In genomic region chr6:90715245-90715905, GRCm38 (mm10) we compare ENCODE assay signal across 8 mouse cellular contexts.
DNase-seq lines count a peak whose midpoint lies in the region; ATAC-seq and TF ChIP-seq lines count a peak whose summit lies in the region.

No protein-coding gene starts in this region.

- no peaks in the 10 kb centered on the region for H3K27me3 ChIP-seq in embryonic facial prominence, embryonic 14.5 days (replicated peaks; ENCODE audit: control insufficient read depth, insufficient read depth, low read length)
- no peaks in the 10 kb centered on the region for H3K27me3 ChIP-seq in intestine, embryonic 14.5 days (replicated peaks; ENCODE audit: control insufficient read depth, insufficient read depth, low read length)
- H3K27me3 ChIP-seq in myocyte (ENCODE audit: control insufficient read depth, insufficient read depth, insufficient read length), result no peaks in the 10 kb centered on the region

- peaks cover 36% of the 10 kb centered on the region for H3K4me1 ChIP-seq in lung, adult 2 months (ENCODE audit: control insufficient read depth, insufficient read depth, low read length)
- H3K4me1 ChIP-seq in embryonic facial prominence, embryonic 14.5 days (ENCODE audit: control insufficient read depth, insufficient read depth, low read length), result peaks cover 59% of the 10 kb centered on the region
- peaks cover 53% of the 10 kb centered on the region for H3K4me1 ChIP-seq in intestine, embryonic 14.5 days (replicated peaks; ENCODE audit: control insufficient read depth, insufficient read depth, low read length)

- no peak for TF ChIP-seq POLR2A in lung, adult 2 months (IDR thresholded peaks at IDR 0.05; ENCODE audit: borderline replicate concordance, extremely low read depth, low read depth, low read length)
- TF ChIP-seq POLR2A in myocyte (IDR thresholded peaks at IDR 0.05; ENCODE audit: insufficient read length, low read depth), result no peak

- H3K36me3 ChIP-seq in embryonic facial prominence, embryonic 14.5 days (ENCODE audit: control insufficient read depth, insufficient read depth, low read length), result 0 out of 2 replicates have a peak, but pooled peaks cover 4% of the 10 kb centered on the region
- no peaks in the 10 kb centered on the region for H3K36me3 ChIP-seq in intestine, embryonic 14.5 days (ENCODE audit: control insufficient read depth, insufficient read depth, low read length)
- H3K36me3 ChIP-seq in myocyte (ENCODE audit: control insufficient read depth, insufficient read depth), result no peaks in the 10 kb centered on the region

- peak overlapping the region; percentile 86 for H3K9ac ChIP-seq in embryonic facial prominence, embryonic 14.5 days (ENCODE audit: low read depth, low read length)
- peak overlapping the region; percentile 80 for H3K9ac ChIP-seq in intestine, embryonic 14.5 days (ENCODE audit: low read length)

- ATAC-seq in embryonic facial prominence, embryonic 14.5 days (ENCODE audit: low read depth), result no peak
- 0 out of 2 replicates have a peak, but pooled peaks have one; percentile 1 for ATAC-seq in intestine, embryonic 14.5 days (replicated peaks; ENCODE audit: low FRiP score, low TSS enrichment, low read depth)
- no peak for ATAC-seq in monocyte, adult 5-6 weeks (replicated peaks; ENCODE audit: insufficient number of reproducible peaks, low FRiP score, low TSS enrichment, poor library complexity, severe bottlenecking)

- WGBS in lung, adult 2 months, result 38% methylated on average over 4 of the region's 4 CpGs
- WGBS in embryonic facial prominence, embryonic 14.5 days, result 24% methylated on average over 4 of the region's 4 CpGs
- 39% methylated on average over 4 of the region's 4 CpGs for WGBS in intestine, embryonic 14.5 days

- H3ac ChIP-seq in myocyte (ENCODE audit: control insufficient read depth, insufficient read length), result peak overlapping the region; percentile 57

- peaks cover 67% of the 10 kb centered on the region for H3K79me2 ChIP-seq in myocyte (ENCODE audit: control insufficient read depth, insufficient read depth)

- no peak for DNase-seq in lung, adult 2 months
- DNase-seq in lung, postnatal 4 days, result no peak
- no peak for DNase-seq in embryonic facial prominence, embryonic 14.5 days (ENCODE audit: low spot score)
- no peak for DNase-seq in intestine, embryonic 14.5 days (ENCODE audit: low spot score)
- DNase-seq in right cerebral cortex, postnatal 36 days (ENCODE audit: low spot score in 2 of 2), result no peak
- no peak for DNase-seq in cerebellum, adult 8-10 months

- no peaks in the 10 kb centered on the region for H3K9me3 ChIP-seq in embryonic facial prominence, embryonic 14.5 days (ENCODE audit: control insufficient read depth, low read length)
- H3K9me3 ChIP-seq in intestine, embryonic 14.5 days (ENCODE audit: control insufficient read depth, low read length), result no peaks in the 10 kb centered on the region

- no peak for TF ChIP-seq CTCF in lung, adult 2 months (IDR thresholded peaks at IDR 0.05; ENCODE audit: insufficient read depth, low read length)

- H3K4me3 ChIP-seq in lung, adult 2 months (replicated peaks; ENCODE audit: extremely low read depth, low read depth, low read length), result peak overlapping the region; percentile 83
- H3K4me3 ChIP-seq in embryonic facial prominence, embryonic 14.5 days (ENCODE audit: low read depth, low read length), result peak overlapping the region; percentile 82
- peak overlapping the region; percentile 76 for H3K4me3 ChIP-seq in intestine, embryonic 14.5 days (ENCODE audit: low read depth, low read length)
- peak overlapping the region; percentile 35 for H3K4me3 ChIP-seq in myocyte

- H3K4me2 ChIP-seq in embryonic facial prominence, embryonic 14.5 days (ENCODE audit: low read depth, low read length), result peak overlapping the region; percentile 78
- H3K4me2 ChIP-seq in intestine, embryonic 14.5 days (ENCODE audit: low read length), result peak overlapping the region; percentile 85
- H3K4me2 ChIP-seq in myocyte (ENCODE audit: low read depth), result peak overlapping the region; percentile 82

- H3K27ac ChIP-seq in embryonic facial prominence, embryonic 14.5 days (replicated peaks; ENCODE audit: low read depth, low read length), result peak overlapping the region; percentile 88
- H3K27ac ChIP-seq in intestine, embryonic 14.5 days (ENCODE audit: low read depth), result peak overlapping the region; percentile 77; the same call in 1 of the 2 replicates

TF ChIP-seq in myocyte, 11 proteins besides CTCF, POLR2A, EP300 and RAD21:
- TF ChIP-seq POLR2AphosphoS2 (IDR thresholded peaks at IDR 0.05; ENCODE audit: insufficient read length, low read depth) (no peak), MYOG (IDR thresholded peaks at IDR 0.05; ENCODE audit: control insufficient read depth in 1 of 3, insufficient read depth in 1 of 3, insufficient read length in 2 of 3, low read depth in 2 of 3) (no peak), MYOD1 (IDR thresholded peaks at IDR 0.05; ENCODE audit: control insufficient read depth in 1 of 3, insufficient read length in 2 of 3, low read depth in 2 of 3) (no peak), SRF (IDR thresholded peaks at IDR 0.05; ENCODE audit: control insufficient read depth, insufficient read length, low read depth) (no peak), TCF3 (IDR thresholded peaks at IDR 0.05; ENCODE audit: insufficient read length, low read depth) (no peak), MAX (IDR thresholded peaks at IDR 0.05; ENCODE audit: low read depth) (no peak), E2F4 (IDR thresholded peaks at IDR 0.05; ENCODE audit: insufficient read depth) (no peak), CEBPB (IDR thresholded peaks at IDR 0.05; ENCODE audit: insufficient read depth, poor library complexity, severe bottlenecking) (no peak), USF1 (IDR thresholded peaks at IDR 0.05; ENCODE audit: low read depth) (no peak)
TF ChIP-seq in myocyte: peak in this region for 0.
